Mouse (Mus musculus): ENCODE measurements around the gene Zfp672. TPM values are rescaled to one million over a fixed set of nuclear protein-coding genes. Genes with fewer than 3 reads are reported as not detected.

Zfp672 gene
- total and polyA plus RNA-seq, 2 experiments from 2014 or later, result 41.2 to 41.7 TPM

GRCm38 (mm10) chr11:58350628-58351027 is 20.5 kb upstream of the Zfp672 start:
- no peak for DNase-seq
- TF ChIP-seq CTCF (IDR thresholded peaks at IDR 0.05; ENCODE audit: low read depth), result peak; percentile 31
- 78% methylated on average over 4 of the region's 4 CpGs for WGBS

GRCm38 (mm10) chr11:58346745-58347144 is 16.6 kb upstream of the Zfp672 start:
- Histone ChIP-seq H3K9me3 (ENCODE audit: low read length) (no peaks in the 10 kb centered on the region), H3K4me3 (ENCODE audit: low read depth, low read length) (no peak overlapping the region), H3K27me3 (ENCODE audit: insufficient read depth, low read length) (no peaks in the 10 kb centered on the region), H3K9ac (no peak overlapping the region), H3K4me1 (ENCODE audit: insufficient read depth) (no peaks in the 10 kb centered on the region), H3K4me2 (ENCODE audit: low read depth) (no peak overlapping the region), H3K27ac (ENCODE audit: low read depth, low read length) (no peak overlapping the region), H3K36me3 (ENCODE audit: insufficient read depth) (peaks cover 52% of the 10 kb centered on the region)
- no peak for DNase-seq
- TF ChIP-seq CTCF (IDR thresholded peaks at IDR 0.05; ENCODE audit: low read depth), result no peak
- ATAC-seq, result no peak
- WGBS, result 98% methylated on average over 4 of the region's 4 CpGs

More at GRCm38 (mm10) chr11:58350628-58351027, 20.5 kb upstream of the Zfp672 start:
- no peaks in the 10 kb centered on the region for H3K27me3 ChIP-seq (ENCODE audit: insufficient read depth, low read length)
- no peak overlapping the region for H3K4me2 ChIP-seq (ENCODE audit: low read depth)
- H3K27ac ChIP-seq (ENCODE audit: low read depth, low read length), result no peak overlapping the region
- H3K36me3 ChIP-seq (ENCODE audit: insufficient read depth), result peaks cover 26% of the 10 kb centered on the region
- H3K9me3 ChIP-seq (ENCODE audit: low read length), result no peaks in the 10 kb centered on the region
- no peaks in the 10 kb centered on the region for H3K4me1 ChIP-seq (ENCODE audit: insufficient read depth)
- no peak for ATAC-seq
- no peak overlapping the region for H3K9ac ChIP-seq
- no peak overlapping the region for H3K4me3 ChIP-seq (ENCODE audit: low read depth, low read length)

- H3K9me3 ChIP-seq (ENCODE audit: low read length), result no peaks in the 10 kb centered on the region
- WGBS, result 79% methylated on average over 3 of the region's 3 CpGs
Measured at GRCm38 (mm10) chr11:58334746-58335145, 4.6 kb upstream of the Zfp672 start.

GRCm38 (mm10) chr11:58331546-58331945 is 1.4 kb upstream of the Zfp672 start:
- Histone ChIP-seq H3K9me3 (ENCODE audit: low read length) (no peaks in the 10 kb centered on the region), H3K27ac (ENCODE audit: low read depth, low read length) (no peak overlapping the region), H3K4me2 (ENCODE audit: low read depth) (peak overlapping the region; percentile 87), H3K4me1 (ENCODE audit: insufficient read depth) (peaks cover 26% of the 10 kb centered on the region), H3K36me3 (ENCODE audit: insufficient read depth) (peaks cover 15% of the 10 kb centered on the region), H3K9ac (peak overlapping the region; percentile 73), H3K27me3 (ENCODE audit: insufficient read depth, low read length) (no peaks in the 10 kb centered on the region), H3K4me3 (ENCODE audit: low read depth, low read length) (peak overlapping the region; percentile 73)
- whole genome bisulfite sequencing, result 90% methylated on average over 6 of the region's 6 CpGs
- TF ChIP-seq CTCF (IDR thresholded peaks at IDR 0.05; ENCODE audit: low read depth), result no peak
- no peak for ATAC-seq
- DNase-seq, result no peak

More at GRCm38 (mm10) chr11:58334746-58335145, 4.6 kb upstream of the Zfp672 start:
- Histone ChIP-seq H3K4me1 (ENCODE audit: insufficient read depth) (peaks cover 18% of the 10 kb centered on the region), H3K27me3 (ENCODE audit: insufficient read depth, low read length) (no peaks in the 10 kb centered on the region), H3K27ac (ENCODE audit: low read depth, low read length) (no peak overlapping the region), H3K4me2 (ENCODE audit: low read depth) (no peak overlapping the region), H3K4me3 (ENCODE audit: low read depth, low read length) (no peak overlapping the region), H3K9ac (no peak overlapping the region), H3K36me3 (ENCODE audit: insufficient read depth) (peaks cover 37% of the 10 kb centered on the region)
- no peak for ATAC-seq
- DNase-seq, result no peak
- TF ChIP-seq CTCF (IDR thresholded peaks at IDR 0.05; ENCODE audit: low read depth), result no peak

- 21% methylated on average over 10 of the region's 10 CpGs for WGBS
- Histone ChIP-seq H3K4me1 (ENCODE audit: insufficient read depth) (peaks cover 26% of the 10 kb centered on the region), H3K27ac (ENCODE audit: low read depth, low read length) (0 out of 2 replicates have a peak overlapping the region, but pooled peaks have one; percentile 69), H3K4me2 (ENCODE audit: low read depth) (peak overlapping the region; percentile 87), H3K9ac (peak overlapping the region; percentile 73), H3K27me3 (ENCODE audit: insufficient read depth, low read length) (no peaks in the 10 kb centered on the region), H3K36me3 (ENCODE audit: insufficient read depth) (peaks cover 12% of the 10 kb centered on the region; the same call in 1 of the 2 replicates), H3K9me3 (ENCODE audit: low read length) (no peaks in the 10 kb centered on the region), H3K4me3 (ENCODE audit: low read depth, low read length) (peak overlapping the region; percentile 73)
- no peak for DNase-seq
- TF ChIP-seq CTCF (IDR thresholded peaks at IDR 0.05; ENCODE audit: low read depth), result no peak
- ATAC-seq, result no peak
Measured at GRCm38 (mm10) chr11:58331149-58331495, 983 bp upstream of the Zfp672 start.

- H3K9ac ChIP-seq, result peak overlapping the region; percentile 73
- peaks cover 26% of the 10 kb centered on the region for H3K4me1 ChIP-seq (ENCODE audit: insufficient read depth)
- ATAC-seq (peak; percentile 25), DNase-seq (no peak)
- no peaks in the 10 kb centered on the region for H3K27me3 ChIP-seq (ENCODE audit: insufficient read depth, low read length)
- H3K4me3 ChIP-seq (ENCODE audit: low read depth, low read length), result peak overlapping the region; percentile 73
- peak overlapping the region; percentile 87 for H3K4me2 ChIP-seq (ENCODE audit: low read depth)
- H3K27ac ChIP-seq (ENCODE audit: low read depth, low read length), result peak overlapping the region; percentile 78
- WGBS, result 2% methylated on average over 21 of the region's 21 CpGs
- H3K36me3 ChIP-seq (ENCODE audit: insufficient read depth), result peaks cover 10% of the 10 kb centered on the region; the same call in 1 of the 2 replicates
- H3K9me3 ChIP-seq (ENCODE audit: low read length), result no peaks in the 10 kb centered on the region
- TF ChIP-seq CTCF (IDR thresholded peaks at IDR 0.05; ENCODE audit: low read depth), result 0 out of 2 replicates have a peak, but pooled peaks have one; percentile 6
Measured at GRCm38 (mm10) chr11:58329906-58330275, 248 bp downstream of the Zfp672 start.

- no peak overlapping the region for H3K9ac ChIP-seq
- WGBS, result 98% methylated on average over 3 of the region's 3 CpGs
Measured at GRCm38 (mm10) chr11:58326781-58327180, 3.4 kb downstream of the Zfp672 start.

More at GRCm38 (mm10) chr11:58326781-58327180, 3.4 kb downstream of the Zfp672 start:
- no peaks in the 10 kb centered on the region for H3K27me3 ChIP-seq (ENCODE audit: insufficient read depth, low read length)
- peaks cover 28% of the 10 kb centered on the region for H3K4me1 ChIP-seq (ENCODE audit: insufficient read depth)
- no peak overlapping the region for H3K4me3 ChIP-seq (ENCODE audit: low read depth, low read length)
- ATAC-seq (no peak), DNase-seq (no peak)
- H3K27ac ChIP-seq (ENCODE audit: low read depth, low read length), result no peak overlapping the region
- H3K36me3 ChIP-seq (ENCODE audit: insufficient read depth), result 0 out of 2 replicates have a peak, but pooled peaks cover 6% of the 10 kb centered on the region
- H3K4me2 ChIP-seq (ENCODE audit: low read depth), result no peak overlapping the region
- H3K9me3 ChIP-seq (ENCODE audit: low read length), result no peaks in the 10 kb centered on the region
- peak; percentile 36; the same call in 1 of the 2 replicates for TF ChIP-seq CTCF (IDR thresholded peaks at IDR 0.05; ENCODE audit: low read depth)

All from forebrain, postnatal 0 days (tissue).